Mouse (Mus musculus) gastrocnemius, adult 2 months (tissue): ENCODE measurements around the gene Cask. TPM values are rescaled to one million over a fixed set of nuclear protein-coding genes. Genes with fewer than 3 reads are reported as not detected.

ENCODE experiments used
- DNase-seq: peaks from one replicate; pipeline ENCODE4 v3.0.0; 2022
- H3K27ac ChIP-seq: fragments of 200-600 bp; 2 replicates; pipeline ENCODE4 v1.8.1; 2022; ENCODE audit warnings: mild to moderate bottlenecking
- H3K4me3 ChIP-seq: fragments of 200-600 bp; 2 replicates; pipeline ENCODE4 v1.8.1; 2022; ENCODE audit warnings: mild to moderate bottlenecking, moderate library complexity
- CTCF ChIP-seq: fragments of 200-600 bp; IDR thresholded peaks from 2 replicates; pipeline ENCODE4 v1.8.1; 2022; ENCODE audit warnings: antibody characterized with exemption, mild to moderate bottlenecking, moderate library complexity
- intact Hi-C: fragments of 180-260 bp; cut with DNase I; formaldehyde crosslinking; loops from one replicate; pipeline ENCODE4 v1.15.1; 2025
- total RNA-seq, 2 experiments: library from RNA; stranded (reverse); gene quantifications; 2 replicates each; pipeline ENCODE4 v1.2.3; 2021

Gene Cask
- total RNA-seq, 2 experiments from 2014 or later, result 11.0 to 14.7 TPM

- peak overlapping the region; percentile 64 for H3K27ac ChIP-seq
- H3K4me3 ChIP-seq, result no peak overlapping the region
- intact Hi-C loops, result no loop called here
- TF ChIP-seq CTCF, result no peak
- DNase-seq, result no peak
Measured at GRCm38 (mm10) chrX:13519408-13519783, 331.8 kb downstream of the Cask start.

- no peak for TF ChIP-seq CTCF
- intact Hi-C loops, result no loop called here
- H3K4me3 ChIP-seq, result no peak overlapping the region
- peak overlapping the region; percentile 64 for H3K27ac ChIP-seq
- no peak for DNase-seq
Measured at GRCm38 (mm10) chrX:13518781-13519407, 332.3 kb downstream of the Cask start.

- intact Hi-C loops, result no loop called here
- Histone ChIP-seq H3K4me3 (no peak overlapping the region), H3K27ac (peak overlapping the region; percentile 64)
- DNase-seq, result no peak
- no peak for TF ChIP-seq CTCF
Measured at GRCm38 (mm10) chrX:13518019-13518418, 333.1 kb downstream of the Cask start.

- Histone ChIP-seq H3K4me3 (no peak overlapping the region), H3K27ac (no peak overlapping the region)
- intact Hi-C loops, result no loop called here
- DNase-seq, result no peak
- no peak for TF ChIP-seq CTCF
Measured at GRCm38 (mm10) chrX:13516451-13516850, 334.7 kb downstream of the Cask start.

- H3K4me3 ChIP-seq, result no peak overlapping the region
- no peak overlapping the region; the same call in 1 of the 2 replicates for H3K27ac ChIP-seq
- intact Hi-C loops, result loop anchor here (2.0 to 5.0 kb wide), 2 partner anchors 52 to 287 kb away; no protein-coding TSS in a partner anchor
- no peak for TF ChIP-seq CTCF
- no peak for DNase-seq
Measured at GRCm38 (mm10) chrX:13513864-13514263, 337.3 kb downstream of the Cask start.

GRCm38 (mm10) chrX:13513127-13513526 lies 338.0 kb downstream of the Cask start:
- TF ChIP-seq CTCF, result peak; percentile 70
- no peak overlapping the region for H3K4me3 ChIP-seq
- intact Hi-C loops, result loop anchor here (2.0 to 5.0 kb wide), 2 partner anchors 51 to 286 kb away; no protein-coding TSS in a partner anchor
- H3K27ac ChIP-seq, result peak overlapping the region; percentile 8; the same call in 1 of the 2 replicates
- DNase-seq, result no peak

- no peak overlapping the region for H3K4me3 ChIP-seq
- DNase-seq, result no peak
- intact Hi-C loops, result no loop called here
- H3K27ac ChIP-seq, result peak overlapping the region; percentile 41
- TF ChIP-seq CTCF, result no peak
Measured at GRCm38 (mm10) chrX:13506376-13506775, 344.8 kb downstream of the Cask start.

GRCm38 (mm10) chrX:13504389-13504788 lies 346.8 kb downstream of the Cask start:
- TF ChIP-seq CTCF, result no peak
- Histone ChIP-seq H3K4me3 (no peak overlapping the region), H3K27ac (peak overlapping the region; percentile 78)
- no peak for DNase-seq
- intact Hi-C loops, result no loop called here

GRCm38 (mm10) chrX:13502862-13503375 lies 348.2 kb downstream of the Cask start:
- TF ChIP-seq CTCF, result no peak
- H3K4me3 ChIP-seq, result no peak overlapping the region
- DNase-seq, result peak; percentile 31
- intact Hi-C loops, result no loop called here
- H3K27ac ChIP-seq, result peak overlapping the region; percentile 78

- intact Hi-C loops, result no loop called here
- no peak for DNase-seq
- Histone ChIP-seq H3K4me3 (no peak overlapping the region), H3K27ac (no peak overlapping the region)
- TF ChIP-seq CTCF, result no peak
Measured at GRCm38 (mm10) chrX:13500284-13500683, 350.9 kb downstream of the Cask start.

- no peak for TF ChIP-seq CTCF
- peak; percentile 63 for DNase-seq
- intact Hi-C loops, result no loop called here
- Histone ChIP-seq H3K4me3 (peak overlapping the region; percentile 4), H3K27ac (peak overlapping the region; percentile 69)
Measured at GRCm38 (mm10) chrX:13494892-13495703, 356.1 kb downstream of the Cask start.

GRCm38 (mm10) chrX:13492922-13493321 lies 358.2 kb downstream of the Cask start:
- no peak overlapping the region for H3K27ac ChIP-seq
- DNase-seq, result no peak
- intact Hi-C loops, result no loop called here
- no peak overlapping the region for H3K4me3 ChIP-seq
- no peak for TF ChIP-seq CTCF

GRCm38 (mm10) chrX:13490941-13491340 lies 360.2 kb downstream of the Cask start:
- TF ChIP-seq CTCF, result no peak
- intact Hi-C loops, result no loop called here
- no peak for DNase-seq
- no peak overlapping the region for H3K27ac ChIP-seq
- no peak overlapping the region for H3K4me3 ChIP-seq
